Mouse (Mus musculus): Measurements from ENCODE around the gene Armc10. TPM values are rescaled to one million over a fixed set of nuclear protein-coding genes. Genes with fewer than 3 reads are reported as not detected.

Armc10 gene
- polyA plus RNA-seq, 1 experiment from 2014 or later: 35.6 TPM

Other genes starting within 250 kb of the Armc10 start
- gene Ccdc146, start 221.1 kb upstream of the Armc10 start, polyA plus RNA-seq (2015; fragmentation: Nextera tagmentation; extraction: Ambion mirVana): 0.35 and 0.62 TPM in 2 replicates
- gene Fam185a, start 220.9 kb upstream of the Armc10 start, polyA plus RNA-seq (2015; fragmentation: Nextera tagmentation; extraction: Ambion mirVana): 8.8 and 9.0 TPM in 2 replicates
- 55.3 and 57.7 TPM in 2 replicates for gene Lrrc17, start 102.3 kb upstream of the Armc10 start, polyA plus RNA-seq (2015; fragmentation: Nextera tagmentation; extraction: Ambion mirVana)
- gene Fbxl13, start 179 bp upstream of the Armc10 start, polyA plus RNA-seq (2015; fragmentation: Nextera tagmentation; extraction: Ambion mirVana): 0.13 and 0.36 TPM in 2 replicates
- 2.6 and 3.3 TPM in 2 replicates for gene Napepld, start 55.6 kb downstream of the Armc10 start, polyA plus RNA-seq (2015; fragmentation: Nextera tagmentation; extraction: Ambion mirVana)
- gene Pmpcb, start 91.3 kb downstream of the Armc10 start, polyA plus RNA-seq (2015; fragmentation: Nextera tagmentation; extraction: Ambion mirVana): 75.9 and 78.2 TPM in 2 replicates
- 68.9 and 74.6 TPM in 2 replicates for gene Dnajc2, start 139.4 kb downstream of the Armc10 start, polyA plus RNA-seq (2015; fragmentation: Nextera tagmentation; extraction: Ambion mirVana)
- gene Psmc2, start 139.5 kb downstream of the Armc10 start, polyA plus RNA-seq (2015; fragmentation: Nextera tagmentation; extraction: Ambion mirVana): 154 and 175 TPM in 2 replicates
- gene Slc26a5, start 219.8 kb downstream of the Armc10 start, polyA plus RNA-seq (2015; fragmentation: Nextera tagmentation; extraction: Ambion mirVana): not detected in 2 replicates

All from stomach, embryonic 15.5 days (tissue).